Mouse (Mus musculus) C2C12 (cell line): ENCODE results near the gene 6430531B16Rik. TPM values are rescaled to one million over a fixed set of nuclear protein-coding genes. Genes with fewer than 3 reads are reported as not detected.

Source experiments
- H3K27me3 ChIP-seq: one replicate; pipeline ENCODE4 v1.6.1; 2011; ENCODE audit not compliant: control insufficient read depth, insufficient read depth, insufficient read length
- H3K36me3 ChIP-seq: one replicate; pipeline ENCODE4 v1.6.1; 2011; ENCODE audit not compliant: control insufficient read depth, insufficient read depth
- H3K4me3 ChIP-seq: one replicate; pipeline ENCODE4 v1.5.1; 2011; ENCODE audit warnings: mild to moderate bottlenecking, control low read depth; ENCODE audit not compliant: poor library complexity, insufficient read depth, severe bottlenecking
- H3K79me2 ChIP-seq: one replicate; pipeline ENCODE4 v1.6.1; 2011; ENCODE audit not compliant: control insufficient read depth, insufficient read depth
- H3K79me3 ChIP-seq: one replicate; pipeline ENCODE4 v1.6.1; 2011; ENCODE audit warnings: low read depth, control low read depth
- H3ac ChIP-seq: one replicate; pipeline ENCODE3; 2011; ENCODE audit warnings: low read depth; ENCODE audit not compliant: control insufficient read depth, insufficient read length
- CEBPB ChIP-seq: IDR thresholded peaks from one replicate; pipeline ENCODE4 v1.6.1; 2011; ENCODE audit warnings: low read depth, mild to moderate bottlenecking, control low read depth, moderate library complexity
- CTCF ChIP-seq: IDR thresholded peaks from one replicate; pipeline ENCODE4 v1.5.1; 2011; ENCODE audit not compliant: control insufficient read depth, insufficient read depth, insufficient read length
- FOSL1 ChIP-seq: IDR thresholded peaks from one replicate; pipeline ENCODE4 v1.8.0; 2011; ENCODE audit warnings: mild to moderate bottlenecking, low read length; ENCODE audit not compliant: poor library complexity, insufficient read depth, severe bottlenecking
- MAX ChIP-seq: IDR thresholded peaks from one replicate; pipeline ENCODE4 v1.6.1; 2011; ENCODE audit warnings: mild to moderate bottlenecking, control low read depth
- MYOD1 ChIP-seq: IDR thresholded peaks from one replicate; pipeline ENCODE4 v1.6.1; 2011; ENCODE audit warnings: low read depth; ENCODE audit not compliant: control insufficient read depth, insufficient read length
- MYOG ChIP-seq: IDR thresholded peaks from one replicate; pipeline ENCODE4 v1.6.1; 2011; ENCODE audit not compliant: control insufficient read depth, insufficient read length; ENCODE audit errors: extremely low read depth
- USF1 ChIP-seq: IDR thresholded peaks from one replicate; pipeline ENCODE4 v1.6.1; 2011; ENCODE audit warnings: low read depth, mild to moderate bottlenecking, control low read depth, moderate library complexity
- polyA plus RNA-seq: library from polyadenylated mRNA; unstranded; fragments of >200 nt; fragmentation: generic; extraction: Trizol; gene quantifications from one replicate; pipeline ENCODE4 v1.2.1, GENCODE M21; 2012; ENCODE audit warnings: missing spikeins

Gene 6430531B16Rik
- polyA plus RNA-seq, 1 experiment, result 0.08 TPM

DNA sequence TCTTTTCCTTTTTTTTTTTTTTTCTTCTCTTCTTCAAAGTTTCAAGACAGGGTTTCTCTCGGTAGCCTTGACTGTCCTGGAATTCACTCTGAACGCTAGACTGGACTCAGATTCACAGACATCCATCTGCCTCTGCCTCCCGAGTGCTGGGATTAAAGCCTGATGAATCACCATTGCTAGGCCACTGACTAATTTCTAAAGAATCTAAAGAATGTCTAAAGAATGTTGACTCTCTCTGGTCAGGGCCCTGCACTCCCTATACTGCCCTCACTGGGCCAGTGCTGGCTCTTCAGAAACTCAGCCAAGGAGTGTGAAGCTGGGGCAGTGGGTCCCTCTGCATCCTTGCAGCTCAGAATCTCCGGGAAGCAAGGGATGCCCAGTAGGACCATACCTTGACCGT is 3.1 kb downstream of the 6430531B16Rik start:
- Histone ChIP-seq H3K27me3 (no peaks in the 10 kb centered on the region), H3K79me2 (no peaks in the 10 kb centered on the region), H3K79me3 (no peaks in the 10 kb centered on the region), H3ac (no peak overlapping the region), H3K4me3 (no peak overlapping the region), H3K36me3 (peaks cover 4% of the 10 kb centered on the region)
- TF ChIP-seq FOSL1 (no peak), MAX (no peak), MYOG (no peak), USF1 (no peak), CEBPB (no peak), MYOD1 (no peak), CTCF (no peak)

GRCm38 (mm10) chr7:139974307-139974706 is 4.2 kb downstream of the 6430531B16Rik start:
- H3K36me3 ChIP-seq, result peaks cover 4% of the 10 kb centered on the region
- TF ChIP-seq FOSL1 (no peak), CEBPB (no peak)
- no peaks in the 10 kb centered on the region for H3K79me2 ChIP-seq
- no peaks in the 10 kb centered on the region for H3K79me3 ChIP-seq
- H3ac ChIP-seq, result no peak overlapping the region
- no peaks in the 10 kb centered on the region for H3K27me3 ChIP-seq
- no peak overlapping the region for H3K4me3 ChIP-seq

GRCm38 (mm10) chr7:139972923-139973331 is 5.6 kb downstream of the 6430531B16Rik start:
- TF ChIP-seq CTCF (no peak), MAX (no peak), USF1 (no peak), FOSL1 (no peak), MYOD1 (peak; percentile 45)
- H3K27me3 ChIP-seq, result no peaks in the 10 kb centered on the region
- H3K4me3 ChIP-seq, result no peak overlapping the region
- H3K36me3 ChIP-seq, result no peaks in the 10 kb centered on the region
- H3K79me3 ChIP-seq, result no peaks in the 10 kb centered on the region
- no peaks in the 10 kb centered on the region for H3K79me2 ChIP-seq
- H3ac ChIP-seq, result no peak overlapping the region

DNA sequence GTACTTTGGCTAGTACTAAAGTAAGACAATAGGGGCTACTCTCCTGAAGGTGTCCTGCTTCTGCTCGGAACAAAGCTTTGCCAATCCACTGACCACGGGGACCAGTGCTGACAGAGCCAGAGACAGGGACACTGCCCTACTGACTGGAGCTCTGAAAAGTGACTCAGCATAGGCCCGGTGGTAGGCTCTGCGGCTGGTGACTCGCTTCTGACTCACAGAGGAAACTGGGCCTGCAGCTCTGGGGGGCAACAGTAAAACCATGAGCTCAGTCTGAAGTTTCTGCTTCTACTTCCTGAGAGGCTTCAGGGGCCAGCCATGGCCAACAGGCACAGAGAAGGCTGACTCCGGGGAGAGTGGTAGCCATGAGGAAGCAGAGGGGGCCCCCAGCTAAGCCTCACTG is 7.1 kb downstream of the 6430531B16Rik start:
- H3K36me3 ChIP-seq, result no peaks in the 10 kb centered on the region

DNA sequence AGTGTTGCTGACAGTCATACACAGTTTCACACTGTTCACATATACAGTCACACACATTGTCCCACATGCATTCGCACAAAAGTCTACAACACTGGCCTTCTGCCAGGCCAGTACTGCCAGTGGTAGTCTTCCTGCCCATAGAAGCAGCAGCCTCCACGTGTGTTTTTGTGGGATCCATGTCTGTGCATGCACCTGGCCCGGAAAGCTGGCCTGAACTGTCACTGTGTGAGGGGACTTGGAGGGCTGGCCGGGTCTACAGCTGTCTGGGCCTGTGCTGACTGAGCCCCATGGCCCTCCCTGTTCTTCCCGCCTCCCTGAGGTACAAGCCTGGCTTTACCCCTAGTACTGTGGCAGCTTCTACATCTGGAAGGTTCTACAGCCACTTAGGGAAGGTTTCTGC is 7.6 kb downstream of the 6430531B16Rik start:
- H3K27me3 ChIP-seq, result no peaks in the 10 kb centered on the region
- H3K79me3 ChIP-seq, result no peaks in the 10 kb centered on the region
- no peak overlapping the region for H3K4me3 ChIP-seq
- TF ChIP-seq MYOD1 (peak; percentile 6), CTCF (no peak)
- H3K79me2 ChIP-seq, result no peaks in the 10 kb centered on the region
- peak overlapping the region; percentile 14 for H3ac ChIP-seq
- H3K36me3 ChIP-seq, result no peaks in the 10 kb centered on the region

More for the DNA sequence above, 7.1 kb downstream of the 6430531B16Rik start:
- no peaks in the 10 kb centered on the region for H3K79me2 ChIP-seq
- TF ChIP-seq MAX (peak; percentile 71), CTCF (no peak), CEBPB (no peak), MYOG (no peak), FOSL1 (peak; percentile 99), USF1 (no peak), MYOD1 (peak; percentile 60)
- H3K4me3 ChIP-seq, result no peak overlapping the region
- no peaks in the 10 kb centered on the region for H3K27me3 ChIP-seq
- no peak overlapping the region for H3ac ChIP-seq
- H3K79me3 ChIP-seq, result no peaks in the 10 kb centered on the region

DNA sequence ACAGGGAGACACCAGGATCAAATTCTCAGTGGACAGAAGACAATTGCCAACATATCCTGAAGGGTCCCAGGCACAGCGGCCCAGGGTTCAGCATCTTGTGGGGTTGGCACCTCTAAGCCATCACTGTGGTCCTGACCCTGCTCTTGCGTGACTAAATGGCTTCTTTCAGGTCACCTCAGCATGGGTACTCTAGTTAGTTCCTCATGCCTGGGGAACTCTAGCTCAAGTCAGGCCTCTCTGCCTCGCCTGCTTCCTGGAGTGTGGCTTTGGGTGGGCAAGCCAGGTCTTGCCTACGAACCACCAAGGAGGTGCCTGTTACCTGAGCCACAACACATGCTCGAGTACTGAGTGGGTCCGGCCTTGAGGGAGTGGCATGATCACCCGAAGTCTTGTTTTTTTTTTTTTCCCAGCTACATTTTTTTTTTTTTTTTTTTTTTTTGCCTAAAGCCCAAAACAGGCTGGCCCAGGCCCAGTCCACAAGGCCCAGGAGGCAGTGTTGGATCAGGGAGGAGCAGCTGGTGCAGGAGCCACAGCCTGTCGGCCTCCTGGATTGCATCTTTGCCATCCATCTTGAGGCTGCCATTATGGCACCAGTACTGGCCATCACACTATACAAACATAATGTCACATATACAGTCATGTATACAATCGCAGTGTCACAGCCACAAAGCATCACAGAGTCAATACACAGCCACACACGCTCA is 8.2 kb downstream of the 6430531B16Rik start:
- no peaks in the 10 kb centered on the region for H3K79me2 ChIP-seq
- H3K79me3 ChIP-seq, result no peaks in the 10 kb centered on the region
- TF ChIP-seq MYOG, result no peak
- TF ChIP-seq MAX, result no peak
- TF ChIP-seq CTCF, result no peak
- no peak for TF ChIP-seq MYOD1
- no peak for TF ChIP-seq CEBPB
- TF ChIP-seq USF1, result no peak
- no peak for TF ChIP-seq FOSL1
- no peaks in the 10 kb centered on the region for H3K36me3 ChIP-seq
- H3K4me3 ChIP-seq, result no peak overlapping the region
- peak overlapping the region; percentile 10 for H3ac ChIP-seq
- H3K27me3 ChIP-seq, result no peaks in the 10 kb centered on the region
